Mouse (Mus musculus): ENCODE data around the gene Slc25a44. TPM values are rescaled to one million over a fixed set of nuclear protein-coding genes. Genes with fewer than 3 reads are reported as not detected.
"Not testable (repeated sequence)": the region's sequence is repeated elsewhere in the genome, so short reads cannot be mapped to it uniquely, and the experiment has no call there.

The Slc25a44 gene
- polyA plus RNA-seq, 1 experiment from 2014 or later = 17.0 TPM

- WGBS = 71% methylated on average over 5 of the region's 5 CpGs
- H3K36me3 ChIP-seq; H3K27me3 ChIP-seq; H3K9me3 ChIP-seq; H3K4me3 ChIP-seq; H3K4me2 ChIP-seq (replicated peaks); H3K4me1 ChIP-seq; ATAC-seq (ENCODE audit: insufficient number of reproducible peaks, insufficient read depth, low FRiP score, low TSS enrichment); H3K9ac ChIP-seq; H3K27ac ChIP-seq: not testable (repeated sequence)
Observed at GRCm38 (mm10) chr3:88378599-88378998, 46.3 kb downstream of the Slc25a44 start, which contains the start of gene Bglap2. TSS of gene Bglap2 (minus strand) at chr3:88378699.

- not testable (repeated sequence) for ATAC-seq (ENCODE audit: insufficient number of reproducible peaks, insufficient read depth, low FRiP score, low TSS enrichment); H3K9ac ChIP-seq; H3K4me1 ChIP-seq; H3K27ac ChIP-seq; H3K36me3 ChIP-seq; H3K4me3 ChIP-seq; H3K27me3 ChIP-seq; H3K9me3 ChIP-seq
- H3K4me2 ChIP-seq (replicated peaks) = peak overlapping the region; percentile 44
- 23% methylated on average over 7 of the region's 7 CpGs for WGBS
Observed at GRCm38 (mm10) chr3:88376644-88377043, 48.3 kb downstream of the Slc25a44 start.

GRCm38 (mm10) chr3:88375750-88376626 lies 49.0 kb downstream of the Slc25a44 start:
- H3K4me2 ChIP-seq (replicated peaks) = peak overlapping the region; percentile 44
- H3K4me3 ChIP-seq = peak overlapping the region; percentile 19; the same call in 1 of the 2 replicates
- not testable (repeated sequence) for H3K9ac ChIP-seq, H3K4me1 ChIP-seq, H3K36me3 ChIP-seq, H3K9me3 ChIP-seq, H3K27me3 ChIP-seq
- 0 out of 2 replicates have a peak overlapping the region, but pooled peaks have one; percentile 30 for H3K27ac ChIP-seq
- WGBS = 10% methylated on average over 19 of the region's 19 CpGs
- ATAC-seq (ENCODE audit: insufficient number of reproducible peaks, insufficient read depth, low FRiP score, low TSS enrichment) = peak; percentile 84

GRCm38 (mm10) chr3:88372643-88373042 lies 52.3 kb downstream of the Slc25a44 start, which contains the start of gene Bglap3:
TSS of gene Bglap3 (minus strand) at chr3:88372743.
- H3K27ac ChIP-seq; H3K9ac ChIP-seq; H3K36me3 ChIP-seq; H3K27me3 ChIP-seq; H3K4me1 ChIP-seq; H3K4me2 ChIP-seq (replicated peaks); H3K4me3 ChIP-seq; H3K9me3 ChIP-seq; ATAC-seq (ENCODE audit: insufficient number of reproducible peaks, insufficient read depth, low FRiP score, low TSS enrichment): not testable (repeated sequence)
- WGBS = 91% methylated on average over 9 of the region's 9 CpGs

- not testable (repeated sequence) for H3K4me1 ChIP-seq; H3K9ac ChIP-seq; H3K9me3 ChIP-seq; H3K36me3 ChIP-seq; H3K27ac ChIP-seq; H3K4me3 ChIP-seq; H3K4me2 ChIP-seq (replicated peaks); ATAC-seq (ENCODE audit: insufficient number of reproducible peaks, insufficient read depth, low FRiP score, low TSS enrichment)
- WGBS = 85% methylated on average over 7 of the region's 7 CpGs
- peaks cover 25% of the 10 kb centered on the region for H3K27me3 ChIP-seq
Observed at GRCm38 (mm10) chr3:88368511-88368910, 56.4 kb downstream of the Slc25a44 start.

- H3K27me3 ChIP-seq = peaks cover 25% of the 10 kb centered on the region
- not testable (repeated sequence) for H3K36me3 ChIP-seq; H3K9me3 ChIP-seq; H3K27ac ChIP-seq; H3K4me2 ChIP-seq (replicated peaks); H3K4me3 ChIP-seq; H3K9ac ChIP-seq; H3K4me1 ChIP-seq
- WGBS = 43% methylated on average over 3 of the region's 7 CpGs
- ATAC-seq (ENCODE audit: insufficient number of reproducible peaks, insufficient read depth, low FRiP score, low TSS enrichment) = 0 out of 2 replicates have a peak, but pooled peaks have one; percentile 12
Observed at GRCm38 (mm10) chr3:88367517-88367916, 57.4 kb downstream of the Slc25a44 start.

GRCm38 (mm10) chr3:88366830-88367428 lies 58.0 kb downstream of the Slc25a44 start:
- peaks cover 25% of the 10 kb centered on the region for H3K27me3 ChIP-seq
- peak; percentile 76 for ATAC-seq (ENCODE audit: insufficient number of reproducible peaks, insufficient read depth, low FRiP score, low TSS enrichment)
- not testable (repeated sequence) for H3K36me3 ChIP-seq, H3K9me3 ChIP-seq, H3K4me1 ChIP-seq, H3K27ac ChIP-seq, H3K9ac ChIP-seq
- H3K4me2 ChIP-seq (replicated peaks) = peak overlapping the region; percentile 40
- peak overlapping the region; percentile 24; the same call in 1 of the 2 replicates for H3K4me3 ChIP-seq
- 5% methylated on average over 22 of the region's 22 CpGs for WGBS

- WGBS = 37% methylated on average over 34 of the region's 34 CpGs
- no peak overlapping the region; the same call in 1 of the 2 replicates for H3K4me2 ChIP-seq (replicated peaks)
- H3K27me3 ChIP-seq = peaks cover 25% of the 10 kb centered on the region
- ATAC-seq (ENCODE audit: insufficient number of reproducible peaks, insufficient read depth, low FRiP score, low TSS enrichment) = no peak; the same call in 1 of the 2 replicates
- H3K9me3 ChIP-seq = peaks cover 8% of the 10 kb centered on the region; the same call in 1 of the 2 replicates
- H3K36me3 ChIP-seq = peaks cover 17% of the 10 kb centered on the region
- H3K9ac ChIP-seq = no peak overlapping the region
- no peak overlapping the region for H3K27ac ChIP-seq
- H3K4me3 ChIP-seq = no peak overlapping the region
- H3K4me1 ChIP-seq = no peaks in the 10 kb centered on the region
Observed at GRCm38 (mm10) chr3:88365705-88366361, 59.1 kb downstream of the Slc25a44 start.

- ATAC-seq (ENCODE audit: insufficient number of reproducible peaks, insufficient read depth, low FRiP score, low TSS enrichment) = no peak
- under 1% methylated on average over 16 of the region's 16 CpGs for WGBS
- no peaks in the 10 kb centered on the region for H3K4me1 ChIP-seq
Observed at GRCm38 (mm10) chr3:88364337-88364736, 60.6 kb downstream of the Slc25a44 start, which contains the start of gene Paqr6. TSS of gene Paqr6 (plus strand) at chr3:88364584.

GRCm38 (mm10) chr3:88363700-88364099 lies 61.2 kb downstream of the Slc25a44 start:
- WGBS = 42% methylated on average over 4 of the region's 4 CpGs
- peaks cover 25% of the 10 kb centered on the region for H3K27me3 ChIP-seq
- H3K4me3 ChIP-seq = no peak overlapping the region
- H3K36me3 ChIP-seq = peaks cover 38% of the 10 kb centered on the region
- no peak overlapping the region for H3K9ac ChIP-seq
- no peak overlapping the region for H3K27ac ChIP-seq
- H3K4me1 ChIP-seq = no peaks in the 10 kb centered on the region
- no peak overlapping the region for H3K4me2 ChIP-seq (replicated peaks)
- no peak for ATAC-seq (ENCODE audit: insufficient number of reproducible peaks, insufficient read depth, low FRiP score, low TSS enrichment)
- H3K9me3 ChIP-seq = no peaks in the 10 kb centered on the region

More at GRCm38 (mm10) chr3:88364337-88364736, 60.6 kb downstream of the Slc25a44 start, which contains the start of gene Paqr6:
- Histone ChIP-seq H3K4me3 (0 out of 2 replicates have a peak within 1 kb of the TSS, but pooled peaks have one; percentile 5), H3K27me3 (peaks cover 25% of the 10 kb centered on the region), H3K27ac (no peak within 1 kb of the TSS), H3K9me3 (no peaks in the 10 kb centered on the region), H3K4me2 (replicated peaks) (peak within 1 kb of the TSS; percentile 18; the same call in 1 of the 2 replicates), H3K9ac (no peak within 1 kb of the TSS), H3K36me3 (peaks cover 32% of the 10 kb centered on the region)

GRCm38 (mm10) chr3:88361612-88362313 lies 63.2 kb downstream of the Slc25a44 start:
- H3K27me3 ChIP-seq = peaks cover 25% of the 10 kb centered on the region
- H3K9me3 ChIP-seq = no peaks in the 10 kb centered on the region
- 91% methylated on average over 2 of the region's 2 CpGs for WGBS
- no peak overlapping the region for H3K9ac ChIP-seq
- no peak overlapping the region for H3K4me2 ChIP-seq (replicated peaks)
- peaks cover 56% of the 10 kb centered on the region for H3K36me3 ChIP-seq
- no peak overlapping the region for H3K27ac ChIP-seq
- H3K4me1 ChIP-seq = no peaks in the 10 kb centered on the region
- no peak for ATAC-seq (ENCODE audit: insufficient number of reproducible peaks, insufficient read depth, low FRiP score, low TSS enrichment)
- no peak overlapping the region for H3K4me3 ChIP-seq

All from embryonic facial prominence, embryonic 12.5 days (tissue).